Mouse (Mus musculus) lung, embryonic 14.5 days (tissue): ENCODE measurements at regions not wholly inside any gene's neighbourhood (a gene's known extent, or its start where the extent isn't known, plus 50 kb on each side); places are given as distances from the start of the nearest gene placed in this dataset.

Experiments used
- ATAC-seq: fragments of 200-750 bp; cut with Nextera tagmentation; 2 replicates; pipeline ENCODE4 v1.8.0; 2017; ENCODE audit warnings: mild to moderate bottlenecking, moderate TSS enrichment, moderate library complexity; ENCODE audit not compliant: insufficient read depth
- DNase-seq: peaks from one replicate; pipeline ENCODE4 v3.0.0-alpha.2; 2015
- H3K27ac ChIP-seq: fragments of 300-500 bp; sonication (generic); 2 replicates; pipeline ENCODE4 v1.5.1; 2014; ENCODE audit warnings: low read depth, mild to moderate bottlenecking, moderate library complexity
- H3K27me3 ChIP-seq: fragments of 300-500 bp; sonication (generic); 2 replicates; pipeline ENCODE4 v1.6.1; 2014; ENCODE audit warnings: low read length, control low read depth; ENCODE audit not compliant: insufficient read depth
- H3K36me3 ChIP-seq: fragments of 300-500 bp; sonication (generic); 2 replicates; pipeline ENCODE4 v1.6.1; 2014; ENCODE audit warnings: control low read depth; ENCODE audit not compliant: insufficient read depth
- H3K4me1 ChIP-seq: fragments of 300-500 bp; sonication (generic); 2 replicates; pipeline ENCODE4 v1.6.1; 2014; ENCODE audit warnings: antibody characterized with exemption, control low read depth; ENCODE audit not compliant: insufficient read depth
- H3K4me2 ChIP-seq: fragments of 300-500 bp; sonication (generic); 2 replicates; pipeline ENCODE4 v1.6.1; 2014; ENCODE audit warnings: mild to moderate bottlenecking
- H3K4me3 ChIP-seq: fragments of 300-500 bp; sonication (generic); 2 replicates; pipeline ENCODE4 v1.5.1; 2014; ENCODE audit warnings: low read depth, low read length
- H3K9ac ChIP-seq: fragments of 300-500 bp; sonication (generic); 2 replicates; pipeline ENCODE4 v1.6.1; 2014
- H3K9me3 ChIP-seq: fragments of 300-500 bp; sonication (generic); 2 replicates; pipeline ENCODE4 v1.6.1; 2016; ENCODE audit warnings: low read depth, low read length, control low read depth
- CTCF ChIP-seq: IDR thresholded peaks from 2 replicates; pipeline ENCODE4 v1.5.1; 2016; ENCODE audit warnings: antibody characterized with exemption, low read depth
- WGBS: fragments of 180-500 bp; shearing (Covaris S2); extraction: QIAGEN DNeasy Blood & Tissue Kit; methylation state at CpG from one replicate; pipeline ENCODE4 v1.1.7; 2014; 5-methylcytosine and 5-hydroxymethylcytosine counted together

GRCm38 (mm10) chr13:99090361-99090760, 94.3 kb upstream of the Zfp366 start:
- H3K27ac ChIP-seq, result no peak overlapping the region
- WGBS, result 81% methylated on average over 3 of the region's 3 CpGs
- no peak overlapping the region for H3K4me2 ChIP-seq
- H3K4me1 ChIP-seq, result no peaks in the 10 kb centered on the region
- H3K9me3 ChIP-seq, result no peaks in the 10 kb centered on the region
- H3K9ac ChIP-seq, result no peak overlapping the region
- DNase-seq (no peak), ATAC-seq (no peak)
- H3K36me3 ChIP-seq, result no peaks in the 10 kb centered on the region
- no peak overlapping the region for H3K4me3 ChIP-seq
- no peaks in the 10 kb centered on the region for H3K27me3 ChIP-seq
- no peak for TF ChIP-seq CTCF

DNA sequence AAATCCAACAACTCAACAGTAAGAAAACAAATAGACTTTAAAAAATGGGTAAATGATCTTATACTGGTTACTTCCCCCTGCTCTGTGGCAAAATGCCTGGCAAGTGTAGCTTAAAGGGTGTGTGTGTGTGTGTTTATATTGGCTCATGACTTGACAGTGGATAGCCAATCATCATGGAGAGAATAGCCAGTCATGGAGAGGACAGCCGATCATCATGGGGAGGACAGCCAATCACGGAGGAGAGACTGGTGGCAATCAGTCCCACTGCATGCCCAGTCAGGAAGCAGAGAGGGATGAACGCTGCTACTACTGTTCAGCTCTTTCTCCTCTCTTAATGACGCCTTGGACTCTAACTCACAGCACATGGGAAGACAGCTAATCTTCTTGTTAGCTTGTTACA, 96.3 kb upstream of the Zfp366 start:
- H3K4me2 ChIP-seq, result no peak overlapping the region
- H3K27ac ChIP-seq, result no peak overlapping the region
- DNase-seq (no peak), ATAC-seq (no peak)
- TF ChIP-seq CTCF, result no peak
- no peaks in the 10 kb centered on the region for H3K9me3 ChIP-seq
- no peaks in the 10 kb centered on the region for H3K27me3 ChIP-seq
- no peaks in the 10 kb centered on the region for H3K4me1 ChIP-seq
- WGBS, result 73% methylated on average over 4 of the region's 4 CpGs
- no peak overlapping the region for H3K9ac ChIP-seq
- no peak overlapping the region for H3K4me3 ChIP-seq
- no peaks in the 10 kb centered on the region for H3K36me3 ChIP-seq

DNA sequence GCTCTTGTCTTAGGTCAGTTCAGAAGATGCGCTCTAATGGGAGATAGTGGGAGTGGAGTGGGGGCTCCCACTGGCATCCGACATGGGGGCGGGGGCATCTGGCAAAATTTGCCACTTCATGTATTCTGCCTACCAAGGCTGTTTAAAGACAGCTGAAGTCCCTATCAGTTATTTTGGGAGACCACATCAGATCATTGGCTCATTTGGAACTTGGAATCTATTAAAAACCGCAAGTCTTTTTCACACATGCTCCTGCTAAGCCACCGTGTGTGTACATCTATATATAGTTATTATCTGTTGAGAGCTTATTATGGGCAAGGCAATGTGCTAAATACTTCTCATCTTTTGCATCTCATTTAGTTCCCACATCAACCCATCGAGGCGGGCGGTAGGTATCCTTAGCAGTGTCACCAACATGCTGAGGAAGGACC, 95.0 kb upstream of the 1700024P04Rik start:
- DNase-seq, result no peak
- no peak for TF ChIP-seq CTCF
- WGBS, result 93% methylated on average over 8 of the region's 8 CpGs
- Histone ChIP-seq H3K27ac (no peak overlapping the region), H3K27me3 (no peaks in the 10 kb centered on the region), H3K9me3 (no peaks in the 10 kb centered on the region), H3K4me3 (no peak overlapping the region), H3K9ac (no peak overlapping the region), H3K4me1 (no peaks in the 10 kb centered on the region), H3K36me3 (no peaks in the 10 kb centered on the region), H3K4me2 (no peak overlapping the region)
- no peak for ATAC-seq

DNA sequence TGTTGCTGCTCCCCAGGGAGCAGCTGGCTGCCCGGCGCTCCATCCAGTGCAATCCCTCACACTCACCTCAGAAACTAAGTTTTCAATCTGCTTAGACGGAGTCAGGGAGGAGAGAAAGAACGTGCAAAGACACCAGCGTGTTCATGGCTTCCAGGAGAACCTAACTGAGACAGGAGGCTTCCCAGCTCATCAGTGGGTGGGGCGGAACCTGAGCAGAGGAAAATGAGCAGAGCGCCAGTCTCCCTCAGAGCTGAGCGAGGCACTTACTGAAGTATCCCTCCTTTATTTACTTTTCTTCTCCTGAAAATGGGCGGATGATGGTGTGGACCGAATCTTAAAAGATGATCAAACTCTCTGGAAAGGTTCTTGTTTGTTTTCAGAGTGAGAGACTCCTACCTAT, 94.3 kb upstream of the 1700024P04Rik start:
- Histone ChIP-seq H3K9me3 (no peaks in the 10 kb centered on the region), H3K4me2 (no peak overlapping the region), H3K36me3 (no peaks in the 10 kb centered on the region), H3K4me3 (no peak overlapping the region), H3K4me1 (no peaks in the 10 kb centered on the region), H3K9ac (no peak overlapping the region), H3K27ac (no peak overlapping the region), H3K27me3 (no peaks in the 10 kb centered on the region)
- ATAC-seq (no peak), DNase-seq (no peak)
- WGBS, result 57% methylated on average over 10 of the region's 10 CpGs
- no peak for TF ChIP-seq CTCF

DNA sequence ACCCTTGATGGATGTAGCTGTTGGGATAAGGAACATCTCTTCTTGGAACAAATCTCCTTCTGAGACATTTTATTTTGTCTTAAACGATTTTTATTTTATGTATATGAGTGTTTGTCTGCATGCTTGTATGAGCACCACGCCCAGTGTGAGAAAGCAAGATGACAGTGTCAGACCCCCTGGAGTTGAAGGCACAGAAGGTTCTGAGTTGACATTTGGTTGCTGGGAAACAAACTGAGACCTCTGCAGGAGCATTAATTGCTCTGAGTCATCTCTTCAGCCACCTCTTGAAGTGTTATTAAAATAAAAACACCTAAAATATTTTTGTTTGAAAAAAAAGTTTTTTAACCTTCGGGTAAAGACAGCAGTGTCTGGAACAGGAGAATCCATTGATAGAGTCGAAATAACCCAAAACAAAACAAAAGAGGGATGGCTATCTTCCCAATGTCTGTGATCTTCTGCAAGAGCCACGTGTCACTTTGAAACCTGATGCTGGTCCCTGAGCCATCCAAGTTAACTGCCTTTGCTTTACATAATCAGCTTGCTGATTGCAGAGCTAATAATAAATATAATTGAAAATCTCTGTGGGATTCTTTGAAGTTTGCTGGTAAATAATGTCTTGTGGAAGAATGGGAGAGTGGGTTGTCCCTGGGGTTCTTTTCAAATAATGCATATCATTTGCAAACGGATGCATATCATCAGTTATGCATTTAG, 92.8 kb upstream of the 1700024P04Rik start:
- no peak for DNase-seq
- no peak for TF ChIP-seq CTCF
- Histone ChIP-seq H3K9ac (no peak overlapping the region), H3K27me3 (no peaks in the 10 kb centered on the region), H3K4me2 (no peak overlapping the region), H3K9me3 (no peaks in the 10 kb centered on the region), H3K36me3 (no peaks in the 10 kb centered on the region), H3K27ac (no peak overlapping the region), H3K4me3 (no peak overlapping the region), H3K4me1 (no peaks in the 10 kb centered on the region)
- WGBS, result 36% methylated on average over 6 of the region's 6 CpGs
- ATAC-seq, result no peak

DNA sequence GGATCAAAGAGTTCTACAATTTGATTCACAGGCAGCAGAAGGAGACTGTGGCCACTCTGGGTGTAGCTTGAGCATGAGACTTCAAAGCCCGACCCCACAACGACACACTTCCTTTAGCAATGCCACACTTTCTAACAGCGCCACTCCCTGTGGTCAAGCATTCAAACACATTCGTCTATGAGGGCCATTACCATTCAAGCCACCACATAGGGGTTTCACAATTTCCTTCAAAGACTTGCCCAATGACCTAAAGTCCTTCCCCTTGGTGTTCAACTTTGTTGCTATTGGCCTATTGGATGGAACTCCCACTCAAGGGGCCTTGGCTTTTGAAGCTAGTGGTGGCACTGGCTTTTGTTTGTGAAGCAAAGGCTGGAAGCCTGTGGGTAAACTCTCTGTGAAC, 91.1 kb upstream of the 1700024P04Rik start:
- Histone ChIP-seq H3K27ac (no peak overlapping the region), H3K9ac (no peak overlapping the region), H3K27me3 (no peaks in the 10 kb centered on the region), H3K36me3 (no peaks in the 10 kb centered on the region), H3K4me1 (no peaks in the 10 kb centered on the region), H3K4me3 (no peak overlapping the region), H3K4me2 (no peak overlapping the region), H3K9me3 (no peaks in the 10 kb centered on the region)
- ATAC-seq (no peak), DNase-seq (no peak)
- 82% methylated on average over 4 of the region's 4 CpGs for WGBS
- TF ChIP-seq CTCF, result no peak

GRCm38 (mm10) chr13:99071821-99072414, 87.6 kb upstream of the 1700024P04Rik start:
- Histone ChIP-seq H3K9me3 (no peaks in the 10 kb centered on the region), H3K4me1 (no peaks in the 10 kb centered on the region), H3K9ac (no peak overlapping the region), H3K27me3 (no peaks in the 10 kb centered on the region), H3K4me3 (no peak overlapping the region), H3K27ac (no peak overlapping the region), H3K4me2 (no peak overlapping the region), H3K36me3 (no peaks in the 10 kb centered on the region)
- 0 out of 2 replicates have a peak, but pooled peaks have one; percentile 35 for ATAC-seq
- no peak for TF ChIP-seq CTCF
- DNase-seq, result peak; percentile 59
- 55% methylated on average over 8 of the region's 8 CpGs for WGBS
